Mouse (Mus musculus) olfactory bulb, adult 2 months (tissue): ENCODE data around the gene Ccdc40.

ENCODE experiments used
- CTCF ChIP-seq: fragments of 200-500 bp; IDR thresholded peaks from 2 replicates; pipeline ENCODE4 v1.5.1; 2012; ENCODE audit warnings: low read depth, mild to moderate bottlenecking, low read length, moderate library complexity; ENCODE audit not compliant: insufficient read depth
- POLR2A ChIP-seq: fragments of 200-500 bp; IDR thresholded peaks from 2 replicates; pipeline ENCODE4 v1.6.1; 2012; ENCODE audit warnings: mild to moderate bottlenecking, low read depth, low read length, moderate library complexity; ENCODE audit not compliant: insufficient read depth

GRCm38 (mm10) chr11:119297996-119298395 is 69.6 kb downstream of the Ccdc40 start:
- TF ChIP-seq CTCF (no peak), POLR2A (no peak)
